Mouse (Mus musculus) C2C12 (cell line): ENCODE measurements around the gene Aff1. TPM values are rescaled to one million over a fixed set of nuclear protein-coding genes. Genes with fewer than 3 reads are reported as not detected.

Experiments
- H3K27me3 ChIP-seq: one replicate; pipeline ENCODE4 v1.6.1; 2011; ENCODE audit not compliant: control insufficient read depth, insufficient read depth, insufficient read length
- H3K36me3 ChIP-seq: one replicate; pipeline ENCODE4 v1.6.1; 2011; ENCODE audit not compliant: control insufficient read depth, insufficient read depth
- H3K4me3 ChIP-seq: one replicate; pipeline ENCODE4 v1.5.1; 2011; ENCODE audit warnings: mild to moderate bottlenecking, control low read depth; ENCODE audit not compliant: poor library complexity, insufficient read depth, severe bottlenecking
- H3K79me2 ChIP-seq: one replicate; pipeline ENCODE4 v1.6.1; 2011; ENCODE audit not compliant: control insufficient read depth, insufficient read depth
- H3K79me3 ChIP-seq: one replicate; pipeline ENCODE4 v1.6.1; 2011; ENCODE audit warnings: low read depth, control low read depth
- H3ac ChIP-seq: one replicate; pipeline ENCODE3; 2011; ENCODE audit warnings: low read depth; ENCODE audit not compliant: control insufficient read depth, insufficient read length
- CEBPB ChIP-seq: IDR thresholded peaks from one replicate; pipeline ENCODE4 v1.6.1; 2011; ENCODE audit warnings: low read depth, mild to moderate bottlenecking, control low read depth, moderate library complexity
- CTCF ChIP-seq: IDR thresholded peaks from one replicate; pipeline ENCODE4 v1.5.1; 2011; ENCODE audit not compliant: control insufficient read depth, insufficient read depth, insufficient read length
- FOSL1 ChIP-seq: IDR thresholded peaks from one replicate; pipeline ENCODE4 v1.8.0; 2011; ENCODE audit warnings: mild to moderate bottlenecking, low read length; ENCODE audit not compliant: poor library complexity, insufficient read depth, severe bottlenecking
- MAX ChIP-seq: IDR thresholded peaks from one replicate; pipeline ENCODE4 v1.6.1; 2011; ENCODE audit warnings: mild to moderate bottlenecking, control low read depth
- MYOD1 ChIP-seq: IDR thresholded peaks from one replicate; pipeline ENCODE4 v1.6.1; 2011; ENCODE audit warnings: low read depth; ENCODE audit not compliant: control insufficient read depth, insufficient read length
- MYOG ChIP-seq: IDR thresholded peaks from one replicate; pipeline ENCODE4 v1.6.1; 2011; ENCODE audit not compliant: control insufficient read depth, insufficient read length; ENCODE audit errors: extremely low read depth
- USF1 ChIP-seq: IDR thresholded peaks from one replicate; pipeline ENCODE4 v1.6.1; 2011; ENCODE audit warnings: low read depth, mild to moderate bottlenecking, control low read depth, moderate library complexity
- polyA plus RNA-seq: library from polyadenylated mRNA; unstranded; fragments of >200 nt; fragmentation: generic; extraction: Trizol; gene quantifications from one replicate; pipeline ENCODE4 v1.2.1, GENCODE M21; 2012; ENCODE audit warnings: missing spikeins

Aff1 gene
- polyA plus RNA-seq, 1 experiment, result 10.0 TPM

- no peaks in the 10 kb centered on the region for H3K27me3 ChIP-seq
- H3K79me3 ChIP-seq, result peaks cover 1% of the 10 kb centered on the region
- no peak for TF ChIP-seq FOSL1
- no peak overlapping the region for H3ac ChIP-seq
- peaks cover 43% of the 10 kb centered on the region for H3K36me3 ChIP-seq
- H3K79me2 ChIP-seq, result peaks cover 6% of the 10 kb centered on the region
- no peak overlapping the region for H3K4me3 ChIP-seq
Measured at GRCm38 (mm10) chr5:103815249-103815617, 123.1 kb downstream of the Aff1 start.

- Histone ChIP-seq H3ac (no peak overlapping the region), H3K27me3 (no peaks in the 10 kb centered on the region), H3K79me2 (peaks cover 6% of the 10 kb centered on the region), H3K79me3 (no peaks in the 10 kb centered on the region), H3K36me3 (peaks cover 36% of the 10 kb centered on the region), H3K4me3 (no peak overlapping the region)
- TF ChIP-seq MAX, result no peak
- no peak for TF ChIP-seq MYOD1
- TF ChIP-seq FOSL1, result no peak
- TF ChIP-seq CTCF, result no peak
- TF ChIP-seq CEBPB, result no peak
- TF ChIP-seq USF1, result no peak
- TF ChIP-seq MYOG, result no peak
Measured at GRCm38 (mm10) chr5:103816718-103817117, 124.5 kb downstream of the Aff1 start.

DNA sequence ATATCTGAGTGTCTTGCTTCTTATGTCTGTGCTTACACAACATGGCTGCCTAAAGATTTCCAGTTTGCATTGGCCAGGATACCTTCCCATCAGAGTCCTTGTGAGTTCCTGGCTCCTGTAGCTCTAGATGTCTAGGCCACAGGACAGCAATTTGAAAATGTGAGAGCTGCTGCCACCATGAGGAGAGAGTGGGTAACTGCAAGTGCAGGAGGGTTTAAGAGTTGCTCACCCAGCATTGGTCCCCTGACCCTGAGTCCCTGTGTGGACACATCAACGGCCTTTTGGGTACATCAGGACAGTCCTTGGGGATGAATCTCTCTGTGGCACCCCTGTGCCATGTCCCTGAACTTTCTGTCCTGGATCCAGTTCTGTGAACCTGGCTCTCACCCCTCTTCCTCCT is 125.6 kb downstream of the Aff1 start:
- TF ChIP-seq CTCF, result peak; percentile 59
- TF ChIP-seq CEBPB, result no peak
- no peaks in the 10 kb centered on the region for H3K79me3 ChIP-seq
- H3K36me3 ChIP-seq, result peaks cover 38% of the 10 kb centered on the region
- peaks cover 3% of the 10 kb centered on the region for H3K79me2 ChIP-seq
- no peak overlapping the region for H3ac ChIP-seq
- no peak overlapping the region for H3K4me3 ChIP-seq
- H3K27me3 ChIP-seq, result no peaks in the 10 kb centered on the region

DNA sequence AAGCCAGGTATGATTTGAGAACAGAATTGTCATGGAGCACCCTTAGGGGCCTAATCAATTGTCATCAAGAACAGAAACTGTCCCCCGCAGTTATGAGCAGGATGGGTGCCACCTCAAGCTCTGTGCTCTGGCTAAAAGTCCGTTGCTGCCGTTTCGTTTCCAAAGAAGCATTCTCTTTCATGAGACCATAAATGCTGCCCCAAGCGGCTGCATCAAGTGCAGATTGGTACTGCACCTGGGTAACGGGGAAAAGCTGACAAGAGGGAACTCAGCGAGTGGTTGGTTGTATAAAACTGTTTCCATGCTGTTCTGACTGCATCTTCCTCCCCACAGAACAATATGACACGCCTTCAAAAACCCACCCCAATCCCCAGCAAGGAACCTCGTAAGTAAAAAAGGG is 126.4 kb downstream of the Aff1 start:
- H3K36me3 ChIP-seq, result peaks cover 38% of the 10 kb centered on the region
- H3K27me3 ChIP-seq, result no peaks in the 10 kb centered on the region
- TF ChIP-seq MYOG (no peak), CTCF (no peak), CEBPB (no peak), FOSL1 (no peak), MAX (no peak), USF1 (no peak), MYOD1 (no peak)
- no peaks in the 10 kb centered on the region for H3K79me3 ChIP-seq
- H3K4me3 ChIP-seq, result no peak overlapping the region
- H3K79me2 ChIP-seq, result peaks cover 1% of the 10 kb centered on the region
- no peak overlapping the region for H3ac ChIP-seq

GRCm38 (mm10) chr5:103819674-103820073 is 127.5 kb downstream of the Aff1 start:
- no peak overlapping the region for H3K4me3 ChIP-seq
- no peak overlapping the region for H3ac ChIP-seq
- H3K36me3 ChIP-seq, result peaks cover 38% of the 10 kb centered on the region
- H3K27me3 ChIP-seq, result no peaks in the 10 kb centered on the region
- no peak for TF ChIP-seq MAX
- TF ChIP-seq MYOD1, result no peak
- TF ChIP-seq CEBPB, result no peak
- no peak for TF ChIP-seq CTCF
- no peak for TF ChIP-seq USF1
- no peak for TF ChIP-seq MYOG
- TF ChIP-seq FOSL1, result no peak
- peaks cover 6% of the 10 kb centered on the region for H3K79me2 ChIP-seq
- H3K79me3 ChIP-seq, result no peaks in the 10 kb centered on the region

DNA sequence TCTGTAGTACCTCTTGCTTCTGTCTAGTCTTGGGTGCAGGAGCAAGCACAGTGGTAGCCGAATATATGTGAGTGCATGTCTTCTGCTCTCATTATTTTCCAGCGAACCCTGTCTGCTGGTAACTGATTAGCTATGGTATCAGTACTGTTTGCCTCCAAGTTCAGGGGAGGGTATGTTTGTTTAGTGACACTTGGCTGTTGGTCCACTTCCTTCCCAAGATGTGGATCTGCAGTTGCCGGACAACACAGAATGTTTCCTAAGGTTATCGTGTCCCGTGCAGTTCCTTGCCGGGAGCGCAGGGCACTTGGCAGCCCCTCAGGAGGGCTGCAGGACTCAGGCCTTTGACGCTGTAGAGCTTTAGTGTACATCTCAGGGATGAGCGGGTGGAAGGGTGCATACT is 128.9 kb downstream of the Aff1 start:
- Histone ChIP-seq H3K27me3 (no peaks in the 10 kb centered on the region), H3K36me3 (peaks cover 37% of the 10 kb centered on the region), H3K79me3 (no peaks in the 10 kb centered on the region), H3K4me3 (no peak overlapping the region), H3K79me2 (peaks cover 6% of the 10 kb centered on the region), H3ac (no peak overlapping the region)
- TF ChIP-seq MAX (no peak), MYOG (no peak), CEBPB (no peak), USF1 (no peak), CTCF (no peak), MYOD1 (no peak), FOSL1 (no peak)
